Mouse (Mus musculus) brown adipose tissue, adult 24 weeks (tissue): ENCODE results near the gene Rabggta. TPM values are rescaled to one million over a fixed set of nuclear protein-coding genes. Genes with fewer than 3 reads are reported as not detected.
"Not testable (repeated sequence)": the region's sequence is repeated elsewhere in the genome, so short reads cannot be mapped to it uniquely, and the experiment has no call there.

ENCODE experiments used
- H3K27ac ChIP-seq: fragments of 200-500 bp; replicated peaks from 2 replicates; pipeline ENCODE4 v1.5.1; 2012; ENCODE audit warnings: low read depth, mild to moderate bottlenecking, low read length
- H3K4me1 ChIP-seq: fragments of 200-500 bp; 2 replicates; pipeline ENCODE4 v1.6.1; 2012; ENCODE audit warnings: low read length, mixed read lengths; ENCODE audit not compliant: control insufficient read depth, insufficient read depth, insufficient read length
- H3K4me3 ChIP-seq: fragments of 200-500 bp; 2 replicates; pipeline ENCODE4 v1.5.1; 2012; ENCODE audit warnings: low read depth, mild to moderate bottlenecking, low read length, moderate library complexity; ENCODE audit not compliant: insufficient read depth
- polyA plus RNA-seq: library from polyadenylated mRNA; stranded (reverse); fragments of >200 nt; gene quantifications from 2 replicates; pipeline ENCODE4 v1.2.4, GENCODE M21; 2012; ENCODE audit not compliant: missing spikeins, insufficient read depth, insufficient read length

Gene Rabggta
- polyA plus RNA-seq = 8.9 and 10.1 TPM in 2 replicates

GRCm38 (mm10) chr14:55721700-55722437, at the start of gene Rabggta:
Gene Rabggta (minus strand): TSS chr14:55722263.
- Histone ChIP-seq H3K4me1 (peaks cover 2% of the 10 kb centered on the region), H3K27ac (no peak within 1 kb of the TSS), H3K4me3 (peak within 1 kb of the TSS; percentile 68)

- Histone ChIP-seq H3K4me1 (no peaks in the 10 kb centered on the region), H3K4me3 (no peak overlapping the region), H3K27ac (no peak overlapping the region)
Observed at GRCm38 (mm10) chr14:55769087-55769703, 47.1 kb upstream of the Rabggta start.

DNA sequence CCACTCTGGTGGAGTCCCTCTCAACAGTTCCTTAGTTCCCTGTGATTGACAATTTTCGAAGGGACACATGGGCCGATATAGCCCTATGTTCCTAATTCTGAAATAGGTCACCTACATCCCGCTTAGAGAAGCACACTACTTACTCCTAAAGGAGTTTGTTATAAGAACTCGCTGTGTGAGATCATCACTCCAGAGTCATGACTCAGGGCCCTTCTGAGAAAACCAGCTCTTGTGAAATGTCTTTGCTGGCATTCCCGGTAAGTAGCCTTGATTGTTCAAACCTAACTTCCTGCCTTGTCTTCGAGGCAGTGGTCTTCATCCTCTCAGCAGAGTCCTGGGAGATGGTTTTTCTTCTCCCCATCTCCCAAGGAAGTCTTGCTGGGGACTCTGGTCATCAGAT, 46.5 kb upstream of the Rabggta start:
- no peak overlapping the region for H3K27ac ChIP-seq
- no peaks in the 10 kb centered on the region for H3K4me1 ChIP-seq
- no peak overlapping the region for H3K4me3 ChIP-seq

- Histone ChIP-seq H3K4me1 (no peaks in the 10 kb centered on the region), H3K27ac (no peak overlapping the region), H3K4me3 (peak overlapping the region; percentile 49)
Observed at GRCm38 (mm10) chr14:55767519-55768414, 45.7 kb upstream of the Rabggta start.

GRCm38 (mm10) chr14:55765696-55766095, 43.6 kb upstream of the Rabggta start, which contains the start of gene Ltb4r1:
Gene Ltb4r1 (plus strand): TSS chr14:55765962.
- no peaks in the 10 kb centered on the region for H3K4me1 ChIP-seq

GRCm38 (mm10) chr14:55763166-55763565, 41.1 kb upstream of the Rabggta start:
- Histone ChIP-seq H3K4me1 (no peaks in the 10 kb centered on the region), H3K27ac (peak overlapping the region; percentile 45), H3K4me3 (no peak overlapping the region)

More at GRCm38 (mm10) chr14:55765696-55766095, 43.6 kb upstream of the Rabggta start, which contains the start of gene Ltb4r1:
- no peak within 1 kb of the TSS for H3K27ac ChIP-seq
- no peak within 1 kb of the TSS for H3K4me3 ChIP-seq

- H3K4me1 ChIP-seq = no peaks in the 10 kb centered on the region
- peak overlapping the region; percentile 61 for H3K4me3 ChIP-seq
- H3K27ac ChIP-seq = no peak overlapping the region
Observed at GRCm38 (mm10) chr14:55762001-55762821, 40.1 kb upstream of the Rabggta start.

GRCm38 (mm10) chr14:55761163-55761562, 39.1 kb upstream of the Rabggta start, which contains the start of gene Ltb4r2:
Gene Ltb4r2 (plus strand): TSS chr14:55761428.
- Histone ChIP-seq H3K4me3 (peak within 1 kb of the TSS; percentile 61), H3K27ac (no peak within 1 kb of the TSS), H3K4me1 (no peaks in the 10 kb centered on the region)

DNA sequence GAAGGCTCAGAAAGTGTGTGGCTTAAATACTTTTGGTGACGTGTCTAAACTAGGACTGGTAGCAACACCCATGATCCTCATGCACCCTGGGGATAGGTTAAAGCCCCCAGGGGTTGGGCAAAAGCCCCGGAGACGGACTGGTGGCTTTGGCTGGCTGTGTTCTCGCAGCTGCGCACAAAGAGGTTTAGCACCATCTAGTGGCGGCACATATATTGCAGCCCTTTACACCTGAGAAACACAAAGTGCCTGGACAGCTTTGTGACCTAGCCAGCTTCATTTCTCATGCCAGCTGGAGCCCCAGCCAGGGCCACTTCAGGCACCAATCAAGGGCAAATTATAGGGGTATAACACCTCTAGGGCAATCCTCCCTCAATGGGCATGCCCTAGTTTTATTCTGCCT, 38.1 kb upstream of the Rabggta start:
- peak overlapping the region; percentile 25 for H3K4me3 ChIP-seq
- H3K4me1 ChIP-seq, H3K27ac ChIP-seq: not testable (repeated sequence)

- Histone ChIP-seq H3K4me1 (no peaks in the 10 kb centered on the region), H3K27ac (peak within 1 kb of the TSS; percentile 28; the same call in 1 of the 2 replicates), H3K4me3 (peak within 1 kb of the TSS; percentile 45)
Observed at GRCm38 (mm10) chr14:55758363-55758784, 36.3 kb upstream of the Rabggta start, which contains the start of gene Cideb. Gene Cideb (minus strand): TSS chr14:55758458.

GRCm38 (mm10) chr14:55757566-55757965, 35.5 kb upstream of the Rabggta start:
- Histone ChIP-seq H3K27ac (no peak overlapping the region), H3K4me3 (no peak overlapping the region), H3K4me1 (no peaks in the 10 kb centered on the region)

DNA sequence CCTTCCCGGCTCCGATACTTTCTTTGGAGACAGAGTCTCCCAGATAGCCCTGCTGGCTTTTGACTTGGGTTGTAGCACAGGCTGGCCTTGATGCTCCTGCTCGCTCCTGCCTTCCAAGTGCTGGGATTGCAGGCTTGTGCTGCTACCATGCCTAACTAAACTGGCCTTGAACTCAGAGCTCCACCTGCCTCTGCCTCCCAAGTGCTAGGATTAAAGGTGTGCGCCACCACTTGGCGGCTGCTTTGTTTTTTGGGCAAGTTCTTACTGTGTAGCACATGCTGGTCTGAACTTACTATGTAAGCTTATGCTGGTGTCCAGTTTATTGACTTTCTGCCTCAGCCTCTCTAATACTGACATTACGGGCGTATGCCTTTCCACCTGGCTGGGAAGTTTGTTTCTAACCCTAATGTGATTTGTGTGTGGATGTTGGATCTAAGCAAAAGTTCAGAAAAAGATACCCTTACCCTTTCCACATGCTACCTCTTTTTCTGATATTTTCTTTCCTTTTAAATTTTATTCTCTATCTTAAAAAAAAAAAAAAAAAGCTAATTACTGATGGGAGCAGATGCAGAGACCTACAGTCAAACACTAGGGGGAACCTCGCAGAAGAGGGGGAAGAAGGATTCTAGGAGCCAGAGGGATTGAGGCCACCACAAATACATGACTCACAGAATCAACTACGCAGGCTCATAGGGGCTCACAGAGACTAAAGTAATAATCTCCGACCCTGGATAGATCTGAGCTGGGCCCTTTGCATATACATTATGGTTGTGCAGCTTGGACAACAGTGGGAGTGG, 25.2 kb upstream of the Rabggta start:
- H3K27ac ChIP-seq = no peak overlapping the region
- H3K4me1 ChIP-seq = peaks cover 5% of the 10 kb centered on the region
- no peak overlapping the region for H3K4me3 ChIP-seq

DNA sequence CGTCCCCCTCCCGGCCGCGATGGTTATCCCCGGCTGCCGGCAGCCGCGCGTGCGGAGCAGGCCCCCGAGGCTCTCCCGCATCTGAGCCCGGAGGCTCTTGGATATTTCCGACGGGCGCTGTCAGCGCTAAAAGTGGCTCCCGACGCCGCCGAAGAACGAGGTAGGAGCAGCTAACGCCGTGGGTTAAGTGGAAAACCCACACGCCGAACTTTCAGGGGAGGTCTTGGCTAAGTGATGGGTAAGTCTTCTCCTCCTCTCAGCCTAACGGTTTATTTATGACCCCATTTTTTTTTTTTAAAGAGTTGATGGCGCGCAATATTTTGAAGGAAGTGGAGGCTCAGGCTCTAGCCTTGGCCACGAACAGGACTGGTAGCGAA, 23.8 kb upstream of the Rabggta start:
- Histone ChIP-seq H3K4me1 (peaks cover 5% of the 10 kb centered on the region), H3K27ac (no peak overlapping the region), H3K4me3 (peak overlapping the region; percentile 94)
